Mouse (Mus musculus) kidney, adult 9 months (tissue): ENCODE measurements around the gene Sept4.

Source experiments
- DNase-seq: peaks from one replicate; pipeline ENCODE4 v3.0.0; 2022

The Sept4 gene

DNA sequence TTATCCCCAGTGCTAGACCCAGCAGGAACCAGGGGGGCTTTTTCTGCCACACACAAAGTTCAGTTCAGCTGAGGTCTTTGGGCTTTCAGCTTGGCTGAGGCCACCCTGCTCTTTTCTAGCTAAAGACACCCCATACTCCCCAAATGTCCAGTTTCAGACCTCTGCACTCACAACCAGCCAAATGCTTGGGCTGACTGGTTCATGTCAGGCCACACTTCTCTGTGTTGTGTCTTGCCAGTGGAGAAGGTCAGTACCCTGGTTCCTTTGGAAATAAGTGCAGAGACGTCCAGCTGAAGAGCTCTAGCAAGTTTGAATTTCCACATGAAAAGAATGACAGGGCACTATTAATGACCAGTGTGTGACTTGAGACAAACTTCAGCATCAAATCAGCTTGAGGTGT, 11.0 kb downstream of the Sept4 start:
- DNase-seq, result peak; percentile 9

DNA sequence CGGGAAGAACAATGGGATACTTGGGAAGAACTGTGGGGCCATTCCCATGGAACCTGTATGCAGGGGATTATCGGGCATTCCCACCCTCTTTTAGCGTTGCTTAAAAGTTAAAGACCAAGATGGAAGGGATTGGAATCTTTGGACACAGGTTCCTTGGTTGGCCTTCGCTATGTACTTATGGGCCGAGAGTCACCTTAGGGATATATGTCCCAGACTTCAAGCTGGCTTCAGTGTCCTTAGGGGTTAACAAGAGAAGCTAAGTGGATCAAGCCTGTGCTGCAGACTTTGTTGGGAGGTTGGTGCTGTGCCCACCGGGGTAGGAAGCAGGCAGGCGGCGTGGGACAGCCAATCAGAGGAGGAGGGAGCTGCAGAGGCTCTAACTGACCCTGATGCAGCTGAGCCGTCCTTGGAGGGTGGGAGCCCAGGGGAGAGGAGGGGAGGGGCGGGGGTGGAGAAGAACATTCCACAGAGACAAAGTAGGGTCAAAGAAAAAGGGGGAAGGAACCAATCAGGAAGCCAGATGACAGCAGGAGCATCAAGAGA, 11.9 kb downstream of the Sept4 start:
- DNase-seq, result no peak

DNA sequence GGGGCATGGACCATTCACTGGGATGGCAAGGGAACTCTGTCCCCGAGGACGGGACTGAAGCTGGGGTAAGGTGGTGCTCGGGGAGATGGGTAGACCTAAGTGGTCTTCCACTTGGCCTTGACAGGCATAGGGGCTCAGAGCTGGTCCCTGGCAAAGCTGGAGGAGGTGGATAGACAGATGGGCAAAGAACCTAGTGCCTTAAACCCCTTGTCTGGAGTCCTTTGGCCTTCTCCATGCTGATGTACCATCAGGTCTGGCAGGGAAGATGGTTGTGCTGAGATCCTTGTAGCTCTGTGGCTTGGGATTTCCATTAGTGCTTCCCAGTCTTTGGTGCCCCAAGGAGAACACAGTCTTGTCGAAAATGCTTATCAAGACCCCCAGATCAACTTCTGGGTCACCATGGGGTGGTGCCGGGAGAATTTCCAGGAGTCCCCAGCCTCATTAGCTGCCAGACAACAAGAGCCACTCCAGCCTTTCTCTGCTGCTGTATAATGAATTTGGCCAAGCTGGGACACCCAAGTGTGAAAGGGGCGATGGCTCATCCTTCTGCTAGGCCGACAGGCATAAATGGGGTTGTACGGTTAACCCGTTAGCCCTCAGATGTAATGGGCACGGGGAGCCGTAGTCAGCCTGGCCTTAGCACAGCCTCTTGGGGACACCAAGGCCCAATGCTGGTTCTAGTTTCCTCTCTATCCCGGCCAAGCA, 12.6 kb downstream of the Sept4 start:
- DNase-seq, result no peak

DNA sequence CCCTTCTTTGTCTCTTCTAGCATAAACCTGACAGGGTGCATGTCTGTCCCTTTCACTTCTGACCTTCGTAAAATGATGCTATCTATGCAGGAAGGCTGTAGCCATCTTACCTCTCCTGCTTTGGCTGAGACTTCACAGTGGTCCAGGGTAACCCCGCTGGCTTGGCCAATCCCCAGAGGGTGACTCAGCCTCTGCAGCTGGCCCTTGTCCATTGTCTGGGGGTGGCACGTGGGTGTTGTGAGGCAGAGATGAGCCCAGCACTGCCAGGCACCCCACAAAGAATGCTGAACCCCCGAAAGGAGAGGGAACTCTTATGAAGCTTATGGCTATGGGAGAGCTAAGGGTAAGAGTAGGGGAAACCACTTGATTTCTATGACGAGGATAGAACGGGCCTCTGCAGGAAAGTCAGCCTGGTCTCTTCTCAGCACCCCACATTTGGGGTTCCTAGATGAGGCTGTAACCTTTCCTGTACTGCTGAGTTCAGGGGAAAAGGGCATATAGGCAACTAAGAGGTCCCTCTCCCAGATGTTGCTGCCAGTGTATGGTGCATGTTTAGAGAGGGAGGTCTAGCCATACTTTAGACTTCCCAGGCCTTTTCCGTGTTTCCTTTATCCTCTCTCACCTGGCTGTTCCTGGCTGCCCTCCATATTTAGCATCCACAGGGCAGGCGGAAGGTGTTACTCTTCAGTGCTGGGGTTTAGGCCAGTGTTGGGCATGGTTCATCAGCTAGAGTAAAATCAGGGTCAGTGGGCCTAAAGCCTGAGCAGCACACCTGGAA, 13.4 kb downstream of the Sept4 start:
- DNase-seq, result no peak

DNA sequence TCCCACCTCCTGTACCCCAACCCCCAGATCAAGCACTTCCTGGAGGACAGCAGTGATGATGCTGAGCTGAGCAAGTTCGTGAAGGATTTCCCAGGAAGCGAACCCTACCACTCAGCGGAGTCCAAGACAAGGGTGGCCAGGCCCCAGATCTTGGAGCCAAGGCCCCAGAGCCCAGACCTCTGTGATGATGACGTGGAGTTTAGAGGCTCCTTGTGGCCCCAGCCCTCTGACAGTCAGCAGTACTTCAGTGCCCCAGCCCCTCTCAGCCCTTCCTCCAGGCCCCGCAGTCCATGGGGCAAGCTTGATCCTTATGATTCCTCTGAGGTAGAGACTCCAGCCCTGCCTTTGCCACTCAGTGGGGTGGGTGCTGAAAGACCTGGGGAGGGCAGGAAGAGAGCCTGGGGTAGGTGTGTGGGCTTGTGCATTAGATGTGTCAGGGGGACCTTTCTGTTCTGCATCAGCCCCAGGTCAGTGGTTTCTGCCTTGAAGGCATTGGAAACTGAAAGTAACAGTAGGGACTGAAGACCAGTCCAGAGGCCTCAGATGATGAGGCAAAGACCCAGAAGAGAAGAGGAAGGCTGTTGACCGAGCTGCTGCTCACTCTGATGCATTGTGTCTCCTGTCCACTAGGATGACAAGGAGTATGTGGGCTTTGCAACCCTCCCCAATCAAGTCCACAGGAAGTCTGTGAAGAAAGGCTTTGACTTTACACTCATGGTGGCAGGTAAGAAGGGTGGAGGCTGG, 14.8 kb downstream of the Sept4 start:
- DNase-seq, result no peak

GRCm38 (mm10) chr11:87584711-87585505, 16.2 kb downstream of the Sept4 start:
- peak; percentile 51 for DNase-seq

GRCm38 (mm10) chr11:87587211-87587874, 18.6 kb downstream of the Sept4 start:
- DNase-seq, result no peak

- no peak for DNase-seq
These were observed 20.9 kb downstream of the Sept4 start for GRCm38 (mm10) chr11:87589605-87590004.

- DNase-seq, result peak; percentile 57
These were observed 22.3 kb downstream of the Sept4 start for GRCm38 (mm10) chr11:87590841-87591525.

DNA sequence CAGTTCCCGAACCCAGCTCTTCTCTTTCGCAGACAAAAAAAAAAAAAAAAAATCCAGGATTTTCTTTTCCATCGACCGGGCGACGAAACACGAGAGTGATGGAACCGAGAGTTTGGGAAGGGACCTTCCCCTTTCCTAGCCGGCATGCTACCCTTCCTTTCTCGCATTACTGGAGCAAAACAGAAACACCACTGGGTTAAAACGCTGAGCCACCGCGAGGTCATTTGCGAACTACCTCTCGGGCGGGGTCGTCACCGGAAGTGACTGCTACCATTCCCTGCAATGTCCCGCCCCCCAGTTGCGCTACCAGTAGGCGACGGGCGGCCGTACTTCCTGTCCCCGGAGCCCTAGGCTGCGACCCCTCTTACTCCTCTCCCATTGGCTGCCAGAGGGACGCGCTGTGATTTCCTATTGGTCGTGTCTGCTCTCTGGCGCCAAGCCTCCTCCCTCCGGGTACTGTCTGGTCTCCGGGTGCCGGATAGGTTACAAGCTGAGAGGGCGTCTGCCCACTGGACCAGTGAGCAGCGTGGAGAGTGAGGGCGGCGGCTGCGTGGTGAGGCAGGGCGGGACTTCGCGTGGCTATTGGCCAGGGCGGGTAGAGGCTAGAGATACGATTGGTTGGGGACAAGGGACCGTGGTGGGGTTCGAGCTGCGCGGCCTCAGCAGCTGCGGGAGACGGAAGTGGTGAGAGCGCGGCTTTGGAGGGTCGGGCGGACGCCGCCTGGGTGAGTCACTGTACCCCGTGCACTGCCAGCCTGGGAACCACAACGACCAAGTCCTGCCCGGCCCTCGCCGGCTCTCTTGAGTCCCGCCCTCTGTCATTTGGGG, 23.0 kb downstream of the Sept4 start, which contains the start of gene Mtmr4:
TSS of gene Mtmr4 (plus strand) at position 637 of the 828 bp plus-strand sequence.
- peak; percentile 100 for DNase-seq

DNA sequence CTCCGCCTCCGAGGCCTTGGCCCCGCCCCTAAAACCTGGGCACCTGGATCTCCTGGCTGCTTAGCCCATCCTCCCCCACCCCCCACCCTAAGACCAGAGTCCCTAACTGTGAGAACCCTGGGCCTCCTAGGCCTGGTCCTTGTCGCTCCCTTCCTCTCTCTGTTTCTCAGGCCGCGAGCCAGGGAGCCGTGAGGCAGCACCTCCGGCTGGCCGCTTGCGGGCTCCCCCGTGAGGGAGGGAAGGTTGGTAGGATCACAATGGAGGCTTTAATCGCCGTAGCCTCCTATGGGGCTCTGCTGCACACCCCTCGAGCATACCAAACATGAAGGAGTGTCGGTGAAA, 23.6 kb downstream of the Sept4 start:
- no peak for DNase-seq

- DNase-seq, result peak; percentile 86
These were observed 24.3 kb downstream of the Sept4 start for GRCm38 (mm10) chr11:87592713-87593598.

- DNase-seq, result peak; percentile 89
These were observed 26.7 kb downstream of the Sept4 start for GRCm38 (mm10) chr11:87595327-87595841.

GRCm38 (mm10) chr11:87595976-87596375, 27.3 kb downstream of the Sept4 start:
- DNase-seq, result peak; percentile 23

GRCm38 (mm10) chr11:87596492-87596891, 27.8 kb downstream of the Sept4 start:
- no peak for DNase-seq

DNA sequence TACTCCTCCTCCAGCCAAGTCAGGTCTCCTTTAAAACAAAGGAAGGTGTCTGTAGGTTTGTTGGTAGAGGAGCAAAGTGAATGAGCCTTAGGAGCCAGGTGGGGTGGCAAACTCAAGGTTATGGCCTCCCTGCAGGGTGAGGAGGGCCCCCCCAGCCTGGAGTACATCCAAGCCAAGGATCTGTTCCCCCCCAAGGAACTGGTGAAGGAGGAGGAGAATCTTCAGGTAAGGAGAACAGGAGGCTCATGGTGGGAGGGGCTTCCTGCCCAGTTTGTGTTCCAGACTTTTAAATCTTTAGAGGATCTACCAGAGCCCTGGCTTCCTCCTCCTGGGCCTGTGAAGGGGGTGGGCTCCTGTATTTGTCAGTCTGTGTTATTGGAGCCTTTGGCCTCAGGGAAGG, 28.4 kb downstream of the Sept4 start:
- no peak for DNase-seq

DNA sequence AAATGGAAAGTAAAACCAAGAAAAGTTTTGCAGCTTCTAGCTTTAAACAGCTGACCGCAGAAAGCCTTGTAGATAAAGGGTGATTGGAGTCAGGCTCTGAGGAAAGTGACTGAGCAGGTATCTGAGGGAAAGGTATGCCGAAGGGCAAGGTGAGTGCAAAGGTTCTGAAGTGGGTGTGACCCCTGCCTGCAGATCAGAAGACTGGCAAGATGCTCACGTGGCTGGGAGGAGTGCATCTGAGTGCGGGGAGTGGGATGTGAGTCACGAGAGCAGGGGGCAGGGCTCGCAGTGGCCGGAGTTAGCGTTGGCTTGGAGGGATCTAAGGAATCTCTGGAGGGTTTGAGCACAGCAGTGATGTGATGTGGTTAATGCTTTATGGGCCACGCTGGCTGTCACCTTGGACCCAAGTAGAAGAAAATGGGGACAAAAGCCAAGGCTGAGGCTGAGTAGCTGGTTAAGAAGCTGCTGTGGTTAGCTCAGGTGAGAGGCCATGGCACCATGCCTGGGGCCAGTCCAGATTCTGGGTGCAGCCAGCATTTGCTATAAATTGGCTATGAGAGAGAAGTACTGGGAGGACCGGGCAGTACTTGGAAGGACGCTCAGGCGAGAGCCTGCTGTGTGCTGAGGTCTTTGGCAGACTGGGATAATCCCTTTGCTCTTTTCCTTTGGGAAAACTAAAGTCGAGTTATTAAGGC, 30.8 kb downstream of the Sept4 start:
- peak; percentile 41 for DNase-seq

- no peak for DNase-seq
These were observed 31.7 kb downstream of the Sept4 start for GRCm38 (mm10) chr11:87600322-87600853.
